Mouse (Mus musculus) spleen, postnatal 36 days (tissue): ENCODE data around the gene Myo1e.
A peak's percentile ranks its signal among the peaks of the same experiment; 100 is the strongest.

Experiments used
- DNase-seq, 2 experiments: peaks; one replicate each; pipeline ENCODE4 v3.0.0; 2022; ENCODE audit warnings: low spot score in 2 of 2, mixed read lengths in 1 of 2

Myo1e gene

GRCm38 (mm10) chr9:70220461-70221170, 13.5 kb downstream of the Myo1e start:
- no peak for DNase-seq

DNA sequence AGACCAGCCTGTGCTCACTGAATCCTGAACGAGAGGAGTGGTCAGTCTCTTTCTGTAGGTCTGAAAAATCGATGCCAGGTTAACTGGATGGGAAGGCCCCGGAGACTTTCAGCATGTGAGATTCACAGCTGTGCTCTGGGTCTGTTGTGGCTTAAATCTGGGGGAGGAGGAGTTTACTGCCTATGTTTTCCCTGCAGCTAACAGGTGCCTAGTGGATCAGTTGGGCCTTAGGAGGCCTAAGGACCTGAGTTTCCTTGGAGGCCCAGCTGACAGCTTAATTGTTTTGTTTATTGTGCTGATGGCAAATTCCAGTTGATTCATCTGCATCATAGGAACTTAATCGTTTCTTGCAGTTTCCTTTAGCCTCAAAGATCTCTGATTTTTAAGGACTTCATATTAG, 16.0 kb downstream of the Myo1e start:
- no peak for DNase-seq

GRCm38 (mm10) chr9:70224046-70224445, 16.9 kb downstream of the Myo1e start:
- no peak for DNase-seq

DNA sequence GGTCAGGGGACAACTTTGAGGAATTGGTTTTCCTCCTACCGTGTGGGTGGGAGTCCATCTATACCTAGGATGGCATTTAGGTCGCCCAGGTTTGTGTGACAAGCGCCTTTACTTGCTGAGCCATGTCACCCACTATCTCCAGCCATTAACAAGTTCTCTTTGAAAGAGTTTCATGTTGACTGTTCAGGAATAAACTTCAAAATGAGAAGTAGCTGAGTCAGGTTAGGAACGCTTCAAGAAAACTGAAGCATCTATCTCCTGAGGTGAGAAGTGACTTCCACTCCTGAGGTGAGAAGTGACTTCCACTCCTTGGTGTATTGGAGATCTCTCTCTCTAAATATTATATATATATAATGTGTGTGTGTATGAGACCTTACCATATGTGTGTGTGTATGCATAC, 19.2 kb downstream of the Myo1e start:
- DNase-seq: no peak

GRCm38 (mm10) chr9:70229823-70230222, 22.7 kb downstream of the Myo1e start:
- no peak for DNase-seq

GRCm38 (mm10) chr9:70232044-70233010, 25.2 kb downstream of the Myo1e start:
- DNase-seq: peak; percentile 72 to 73

DNA sequence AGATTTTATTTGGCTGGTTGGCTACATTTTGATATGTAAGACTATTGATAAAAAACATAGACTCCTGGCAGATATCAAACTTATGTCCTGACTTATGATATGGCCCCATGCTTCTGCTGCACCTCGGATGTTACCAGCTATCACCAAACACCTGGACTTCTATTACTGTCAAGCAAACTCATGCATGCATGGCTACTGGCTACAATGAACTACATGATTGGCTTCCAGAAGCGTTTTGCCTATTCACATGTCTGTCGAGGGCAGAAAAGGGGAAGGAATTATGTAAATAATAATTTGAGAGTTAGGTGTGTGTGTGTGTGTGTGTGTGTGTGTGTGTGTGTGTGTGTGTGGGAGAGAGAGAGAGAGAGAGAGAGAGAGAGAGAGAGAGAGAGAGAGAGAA, 30.0 kb downstream of the Myo1e start:
- peak; percentile 72 to 77 for DNase-seq

DNA sequence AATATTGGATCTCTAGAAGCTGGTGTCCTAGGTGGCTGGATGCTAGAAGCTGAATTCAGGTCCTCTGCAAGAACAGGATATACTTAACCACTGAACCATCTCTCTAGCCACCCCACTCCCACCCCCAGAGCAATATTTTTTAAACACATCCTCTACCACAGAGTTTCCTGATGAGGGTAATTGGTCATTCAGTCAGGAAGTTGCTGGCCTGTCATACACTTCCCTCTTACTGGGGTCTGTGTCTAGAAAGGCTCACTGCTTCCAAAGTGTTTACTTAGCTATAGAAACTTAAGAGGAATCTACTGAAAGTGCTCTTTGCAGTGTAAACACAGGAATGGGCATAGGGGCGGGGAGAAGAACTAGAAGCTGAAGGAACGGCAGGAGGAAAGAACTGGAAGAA, 30.4 kb downstream of the Myo1e start:
- peak; percentile 72 to 80 for DNase-seq

- no peak for DNase-seq
Measured at GRCm38 (mm10) chr9:70238391-70238790, 31.2 kb downstream of the Myo1e start.

- no peak for DNase-seq
Measured at GRCm38 (mm10) chr9:70239229-70239628, 32.1 kb downstream of the Myo1e start.

DNA sequence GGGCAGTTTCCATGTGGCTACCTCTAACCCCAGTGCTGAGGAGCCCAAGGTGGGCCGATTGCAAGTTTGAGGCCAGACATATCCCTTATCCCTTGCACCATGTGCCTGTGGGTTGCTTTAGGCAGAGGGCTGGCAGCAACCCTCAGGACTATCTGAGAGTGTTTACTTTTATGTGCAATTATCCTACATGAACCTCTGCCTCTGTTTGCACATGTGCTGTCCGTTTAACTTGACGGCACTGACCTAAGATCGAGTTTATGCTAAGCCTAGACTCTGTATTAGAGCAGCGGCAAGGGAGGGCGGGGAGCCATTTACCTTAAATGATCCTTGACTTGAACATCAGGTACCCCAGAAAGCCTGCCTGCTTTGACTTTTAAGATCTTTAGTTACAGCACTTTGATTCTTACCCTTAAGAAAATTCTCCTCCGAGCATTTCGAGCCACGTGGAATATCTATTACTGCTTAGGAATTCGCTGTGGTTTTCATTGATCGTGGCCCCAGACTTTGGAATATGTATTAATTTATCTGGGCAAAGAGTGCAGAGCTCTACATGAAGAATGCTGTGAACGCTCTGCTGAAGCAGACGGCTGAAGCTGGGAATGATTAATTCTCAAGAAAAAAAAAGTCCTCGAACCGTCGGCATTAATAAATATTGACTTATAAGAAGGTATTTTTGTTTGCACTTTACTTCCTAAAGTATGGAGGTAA, 33.7 kb downstream of the Myo1e start:
- no peak for DNase-seq

GRCm38 (mm10) chr9:70241411-70241961, 34.3 kb downstream of the Myo1e start:
- DNase-seq: no peak

DNA sequence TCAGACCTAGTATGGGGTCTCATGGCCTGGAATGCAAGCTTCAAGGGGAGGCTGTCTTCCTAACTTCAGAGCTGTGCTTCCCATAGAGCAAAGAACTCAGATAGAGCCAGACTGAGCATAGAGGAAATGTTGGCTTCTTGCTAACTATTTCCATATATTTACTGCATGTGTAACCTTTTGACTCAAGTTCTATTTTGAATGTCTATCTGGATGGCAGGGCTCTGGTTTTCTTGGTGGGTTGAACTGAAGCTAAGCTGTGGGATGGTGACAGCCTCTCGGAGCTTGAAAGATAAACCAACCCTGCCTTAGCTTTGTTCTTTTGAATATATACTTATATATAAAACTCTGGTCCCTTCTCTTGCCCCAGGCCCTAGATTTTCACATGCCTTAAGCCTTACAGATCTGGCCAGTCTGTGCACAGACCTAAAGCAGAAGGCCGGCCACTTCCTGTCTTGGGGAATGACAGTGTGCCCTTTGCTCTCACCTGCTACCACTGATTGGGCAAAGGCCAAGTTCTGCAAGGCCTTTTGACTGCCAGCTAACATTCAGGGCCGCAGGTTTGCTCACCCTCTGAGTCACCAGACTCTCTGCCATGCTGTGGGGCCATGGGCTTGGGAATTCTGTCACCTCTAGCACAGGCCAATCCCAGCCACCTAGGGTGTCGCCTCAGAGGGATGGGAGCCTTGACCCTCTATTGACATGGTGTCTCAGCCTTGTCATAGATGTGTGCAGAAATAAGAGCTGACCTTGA, 35.1 kb downstream of the Myo1e start:
- DNase-seq: no peak

- DNase-seq: peak; percentile 53 to 60
Measured at GRCm38 (mm10) chr9:70243241-70243640, 36.1 kb downstream of the Myo1e start.

- DNase-seq: no peak
Measured at GRCm38 (mm10) chr9:70243708-70244107, 36.6 kb downstream of the Myo1e start.

GRCm38 (mm10) chr9:70244115-70244514, 37.0 kb downstream of the Myo1e start:
- peak; percentile 72 to 79 for DNase-seq

GRCm38 (mm10) chr9:70245040-70245439, 37.9 kb downstream of the Myo1e start:
- DNase-seq: no peak

DNA sequence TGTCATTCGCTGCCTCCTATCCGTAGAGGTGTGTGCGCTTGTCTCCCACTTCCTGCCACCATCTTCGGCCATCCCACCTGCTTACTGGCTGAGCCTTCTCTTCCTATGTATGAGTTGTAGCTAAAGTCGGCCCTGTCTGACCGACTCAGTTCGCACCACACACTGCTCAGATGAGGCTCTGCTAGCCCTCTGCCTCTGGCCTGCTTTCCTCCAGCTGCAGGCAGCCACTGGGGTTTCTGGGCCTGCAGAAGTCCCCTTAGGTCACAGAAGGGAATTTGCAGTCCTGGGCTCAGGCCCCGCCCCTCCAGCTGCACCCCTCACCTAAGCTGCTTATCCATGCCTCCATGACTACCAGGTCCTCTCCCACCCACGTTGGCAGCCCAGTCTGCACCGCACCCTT, 39.3 kb downstream of the Myo1e start:
- DNase-seq: no peak

DNA sequence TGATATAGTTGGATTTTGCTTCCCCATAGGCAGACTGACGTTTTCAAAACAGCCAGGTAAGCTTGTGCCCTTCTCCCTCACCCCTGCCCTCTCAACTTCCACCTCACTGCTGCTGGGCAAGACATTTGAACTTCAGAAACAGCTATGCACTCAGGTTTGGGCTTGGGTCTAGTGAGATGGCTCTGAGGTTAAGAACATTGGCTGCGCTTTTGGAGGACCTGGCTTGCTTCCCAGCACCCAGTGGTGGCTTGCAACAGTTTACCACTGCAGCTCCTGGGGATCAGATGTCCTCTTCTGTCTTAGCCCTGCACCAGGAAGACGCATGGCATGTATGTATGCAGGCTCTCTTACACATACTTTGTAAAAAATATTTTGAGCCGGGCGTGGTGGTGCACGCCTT, 40.9 kb downstream of the Myo1e start:
- DNase-seq: no peak

DNA sequence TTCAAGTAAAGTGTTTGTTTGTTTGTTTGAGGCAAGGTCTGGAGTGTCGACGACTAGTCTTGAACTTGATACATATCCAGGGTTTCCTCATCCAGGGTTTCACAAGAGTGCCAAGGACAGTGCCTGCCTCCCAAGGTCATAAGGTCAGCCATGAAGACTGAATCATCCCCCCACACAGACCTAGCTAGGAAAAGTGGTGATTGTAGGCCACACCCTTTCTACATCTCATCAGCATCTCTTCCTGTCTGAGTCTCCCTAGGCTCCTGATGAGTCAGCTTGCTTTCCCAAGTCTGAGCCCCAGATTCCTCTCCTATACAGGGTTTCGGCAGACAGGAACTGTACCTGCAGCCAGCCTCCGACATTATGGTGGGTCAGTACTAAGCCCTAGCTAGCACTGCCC, 41.7 kb downstream of the Myo1e start:
- no peak for DNase-seq
